Mouse (Mus musculus) neural tube, embryonic 11.5 days (tissue): ENCODE data around the gene RPS10-NUDT3. TPM values are rescaled to one million over a fixed set of nuclear protein-coding genes. Genes with fewer than 3 reads are reported as not detected.

ENCODE experiments used
- ATAC-seq: fragments of 200-750 bp; cut with Nextera tagmentation; 2 replicates; pipeline ENCODE4 v1.8.0; 2017; ENCODE audit warnings: moderate number of reproducible peaks, mild to moderate bottlenecking, moderate TSS enrichment, moderate library complexity; ENCODE audit not compliant: insufficient read depth, low FRiP score, low TSS enrichment
- DNase-seq: peaks from one replicate; pipeline ENCODE4 v3.0.0-alpha.2; 2015; ENCODE audit warnings: low spot score
- H3K27ac ChIP-seq: fragments of 300-500 bp; sonication (generic); 2 replicates; pipeline ENCODE4 v1.5.1; 2014; ENCODE audit warnings: low read depth, mild to moderate bottlenecking, low read length
- H3K27me3 ChIP-seq: fragments of 300-500 bp; sonication (generic); 2 replicates; pipeline ENCODE4 v1.6.1; 2014; ENCODE audit warnings: mild to moderate bottlenecking, low read length, mixed read lengths; ENCODE audit not compliant: control insufficient read depth, insufficient read depth
- H3K36me3 ChIP-seq: fragments of 300-500 bp; sonication (generic); 2 replicates; pipeline ENCODE4 v1.6.1; 2014; ENCODE audit warnings: mild to moderate bottlenecking, low read length, moderate library complexity, mixed read lengths; ENCODE audit not compliant: control insufficient read depth, insufficient read depth
- H3K4me1 ChIP-seq: fragments of 300-500 bp; sonication (generic); 2 replicates; pipeline ENCODE4 v1.6.1; 2014; ENCODE audit warnings: low read length, mixed read lengths; ENCODE audit not compliant: control insufficient read depth, insufficient read depth
- H3K4me2 ChIP-seq: fragments of 300-500 bp; sonication (generic); 2 replicates; pipeline ENCODE4 v1.6.1; 2014; ENCODE audit warnings: low read depth, mild to moderate bottlenecking, moderate library complexity
- H3K4me3 ChIP-seq: fragments of 300-500 bp; sonication (generic); 2 replicates; pipeline ENCODE4 v1.5.1; 2014; ENCODE audit warnings: low read depth, low read length
- H3K9ac ChIP-seq: fragments of 300-500 bp; sonication (generic); 2 replicates; pipeline ENCODE4 v1.6.1; 2014; ENCODE audit warnings: mild to moderate bottlenecking, low read length
- H3K9me3 ChIP-seq: fragments of 300-500 bp; sonication (generic); 2 replicates; pipeline ENCODE4 v1.6.1; 2016; ENCODE audit warnings: low read length; ENCODE audit not compliant: control insufficient read depth
- WGBS: fragments of 180-500 bp; shearing (Covaris S2); extraction: QIAGEN DNeasy Blood & Tissue Kit; methylation state at CpG from one replicate; pipeline ENCODE4 v1.1.7; 2014; 5-methylcytosine and 5-hydroxymethylcytosine counted together
- polyA plus RNA-seq: library from polyadenylated mRNA; unstranded; fragments of >200 nt; fragmentation: Nextera tagmentation; extraction: Ambion mirVana; gene quantifications from 2 replicates; pipeline ENCODE4 v1.2.1, GENCODE M21; 2014

RPS10-NUDT3 gene
- polyA plus RNA-seq, 1 experiment from 2014 or later, result not detected

DNA sequence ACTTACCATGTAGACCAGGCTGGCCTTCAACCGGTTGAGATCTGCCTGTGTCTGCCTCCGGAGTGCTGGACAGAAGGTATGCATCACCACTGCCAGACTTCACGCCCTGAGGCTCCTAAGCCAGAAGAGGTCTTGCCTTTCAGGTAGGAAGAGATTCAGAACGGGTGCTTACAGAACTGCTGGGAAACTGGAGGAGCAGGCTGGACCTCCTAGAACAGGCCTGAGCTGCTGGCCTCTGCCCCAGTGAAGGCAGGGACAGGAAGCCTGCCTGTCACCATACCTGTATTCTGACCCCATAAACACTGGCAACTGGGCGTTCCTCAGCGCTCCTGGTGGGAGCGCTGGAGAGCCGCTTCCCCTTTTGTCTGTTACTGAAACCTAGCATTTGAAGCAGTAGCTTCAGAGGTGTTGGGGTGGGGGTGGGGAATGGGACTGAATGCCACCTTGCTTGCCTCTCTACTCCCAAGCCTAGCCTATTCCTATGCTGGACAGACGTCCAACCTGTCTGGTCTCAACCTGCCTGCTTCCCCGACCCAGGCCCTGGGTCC lies 83.6 kb downstream of the RPS10-NUDT3 start:
- WGBS, result 51% methylated on average over 10 of the region's 10 CpGs
- ATAC-seq (no peak), DNase-seq (no peak)
- H3K4me3 ChIP-seq, result no peak overlapping the region
- no peaks in the 10 kb centered on the region for H3K9me3 ChIP-seq
- no peaks in the 10 kb centered on the region for H3K36me3 ChIP-seq
- H3K9ac ChIP-seq, result no peak overlapping the region
- peaks cover 18% of the 10 kb centered on the region; the same call in 1 of the 2 replicates for H3K4me1 ChIP-seq
- H3K27me3 ChIP-seq, result no peaks in the 10 kb centered on the region
- no peak overlapping the region for H3K4me2 ChIP-seq
- H3K27ac ChIP-seq, result no peak overlapping the region

DNA sequence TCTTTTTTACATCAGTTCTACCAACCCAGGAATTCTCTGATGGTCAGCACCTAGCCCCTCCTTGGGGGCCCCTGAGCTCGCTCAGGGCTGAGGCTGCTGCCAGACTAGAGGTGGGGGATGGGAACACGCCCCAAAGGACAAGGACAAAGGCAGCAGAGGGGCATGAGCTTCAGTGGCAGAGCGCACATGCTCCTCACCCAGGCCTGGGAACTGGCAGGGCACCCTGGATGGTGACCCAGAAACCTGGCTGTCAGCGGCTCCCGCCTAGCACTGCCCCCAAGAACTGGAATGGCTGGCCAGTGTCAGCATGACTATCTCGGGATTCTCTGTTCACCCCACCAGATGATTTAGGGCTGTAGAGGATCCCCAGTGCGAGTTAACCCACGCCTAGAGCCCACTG lies 85.8 kb downstream of the RPS10-NUDT3 start:
- no peak for ATAC-seq
- peaks cover 10% of the 10 kb centered on the region; the same call in 1 of the 2 replicates for H3K4me1 ChIP-seq
- no peak overlapping the region for H3K4me3 ChIP-seq
- no peak overlapping the region for H3K4me2 ChIP-seq
- no peak for DNase-seq
- H3K27me3 ChIP-seq, result no peaks in the 10 kb centered on the region
- H3K27ac ChIP-seq, result peak overlapping the region; percentile 42; the same call in 1 of the 2 replicates
- no peaks in the 10 kb centered on the region for H3K9me3 ChIP-seq
- no peaks in the 10 kb centered on the region for H3K36me3 ChIP-seq
- H3K9ac ChIP-seq, result peak overlapping the region; percentile 29
- WGBS, result 53% methylated on average over 8 of the region's 8 CpGs

DNA sequence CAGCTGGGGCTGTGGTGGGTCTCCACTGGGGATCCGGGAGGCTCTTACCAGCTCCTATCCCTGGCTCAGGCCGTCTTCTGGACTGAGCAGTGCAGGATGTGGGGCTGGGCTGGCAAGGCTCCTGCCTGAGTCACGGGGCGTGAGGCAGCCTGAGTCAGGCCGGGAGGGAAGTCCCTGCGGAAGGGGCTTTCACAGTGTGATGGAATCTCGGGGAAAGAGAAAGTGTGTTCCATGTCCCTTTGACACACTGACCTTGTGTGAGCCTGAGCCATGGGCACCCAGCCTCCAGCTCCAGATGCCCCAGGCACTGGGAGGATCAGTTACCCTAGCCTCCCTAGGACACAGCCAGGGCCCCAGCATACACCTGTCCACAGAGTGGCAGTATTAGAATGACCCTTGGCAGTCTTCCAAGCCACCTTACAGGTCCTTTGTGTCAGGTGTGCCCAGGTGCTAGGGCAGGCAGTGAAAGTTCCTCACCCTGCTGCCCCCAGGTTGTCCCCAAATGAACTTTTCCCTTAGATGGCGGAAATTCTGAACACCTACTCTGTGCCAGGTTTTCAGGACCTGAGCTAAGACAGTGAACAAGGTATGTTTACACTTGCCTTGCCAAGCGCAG lies 87.7 kb downstream of the RPS10-NUDT3 start:
- no peak for DNase-seq

GRCm38 (mm10) chr17:27546574-27547085 lies 88.4 kb downstream of the RPS10-NUDT3 start:
- Histone ChIP-seq H3K4me1 (peaks cover 10% of the 10 kb centered on the region; the same call in 1 of the 2 replicates), H3K27me3 (no peaks in the 10 kb centered on the region), H3K4me3 (no peak overlapping the region), H3K27ac (no peak overlapping the region), H3K36me3 (no peaks in the 10 kb centered on the region), H3K4me2 (no peak overlapping the region), H3K9ac (no peak overlapping the region), H3K9me3 (no peaks in the 10 kb centered on the region)
- WGBS, result 70% methylated on average over 7 of the region's 7 CpGs
- DNase-seq (no peak), ATAC-seq (no peak)

More for the DNA sequence above, 87.7 kb downstream of the RPS10-NUDT3 start:
- Histone ChIP-seq H3K4me3 (no peak overlapping the region), H3K9ac (no peak overlapping the region), H3K36me3 (no peaks in the 10 kb centered on the region), H3K9me3 (no peaks in the 10 kb centered on the region), H3K27me3 (no peaks in the 10 kb centered on the region), H3K27ac (no peak overlapping the region), H3K4me1 (peaks cover 10% of the 10 kb centered on the region; the same call in 1 of the 2 replicates), H3K4me2 (no peak overlapping the region)
- ATAC-seq, result no peak
- WGBS, result 80% methylated on average over 9 of the region's 9 CpGs

- WGBS, result 56% methylated on average over 12 of the region's 12 CpGs
Measured at GRCm38 (mm10) chr17:27545991-27546390, 89.0 kb downstream of the RPS10-NUDT3 start.

GRCm38 (mm10) chr17:27544551-27544950 lies 90.5 kb downstream of the RPS10-NUDT3 start:
- no peak overlapping the region for H3K4me3 ChIP-seq
- no peak overlapping the region for H3K9ac ChIP-seq
- H3K36me3 ChIP-seq, result no peaks in the 10 kb centered on the region
- no peaks in the 10 kb centered on the region for H3K27me3 ChIP-seq
- H3K9me3 ChIP-seq, result no peaks in the 10 kb centered on the region
- 92% methylated on average over 11 of the region's 11 CpGs for WGBS
- DNase-seq, result no peak
- H3K27ac ChIP-seq, result no peak overlapping the region
- peaks cover 10% of the 10 kb centered on the region; the same call in 1 of the 2 replicates for H3K4me1 ChIP-seq
- H3K4me2 ChIP-seq, result no peak overlapping the region
- no peak for ATAC-seq

More at GRCm38 (mm10) chr17:27545991-27546390, 89.0 kb downstream of the RPS10-NUDT3 start:
- H3K9me3 ChIP-seq, result no peaks in the 10 kb centered on the region
- ATAC-seq, result no peak
- H3K4me3 ChIP-seq, result no peak overlapping the region
- H3K36me3 ChIP-seq, result no peaks in the 10 kb centered on the region
- no peaks in the 10 kb centered on the region for H3K27me3 ChIP-seq
- H3K4me2 ChIP-seq, result no peak overlapping the region
- H3K4me1 ChIP-seq, result peaks cover 10% of the 10 kb centered on the region; the same call in 1 of the 2 replicates
- DNase-seq, result no peak
- no peak overlapping the region for H3K27ac ChIP-seq
- H3K9ac ChIP-seq, result no peak overlapping the region

GRCm38 (mm10) chr17:27541984-27542383 lies 93.0 kb downstream of the RPS10-NUDT3 start:
- DNase-seq, result no peak
- no peaks in the 10 kb centered on the region for H3K36me3 ChIP-seq
- H3K27me3 ChIP-seq, result no peaks in the 10 kb centered on the region
- H3K9ac ChIP-seq, result no peak overlapping the region
- no peak for ATAC-seq
- H3K27ac ChIP-seq, result no peak overlapping the region
- WGBS, result 86% methylated on average over 3 of the region's 3 CpGs
- no peak overlapping the region for H3K4me3 ChIP-seq
- no peak overlapping the region for H3K4me2 ChIP-seq
- H3K4me1 ChIP-seq, result 0 out of 2 replicates have a peak, but pooled peaks cover 2% of the 10 kb centered on the region
- H3K9me3 ChIP-seq, result no peaks in the 10 kb centered on the region

GRCm38 (mm10) chr17:27541261-27541660 lies 93.8 kb downstream of the RPS10-NUDT3 start:
- WGBS, result 76% methylated on average over 2 of the region's 2 CpGs
- Histone ChIP-seq H3K4me3 (no peak overlapping the region), H3K4me1 (no peaks in the 10 kb centered on the region), H3K27ac (no peak overlapping the region), H3K4me2 (no peak overlapping the region), H3K36me3 (no peaks in the 10 kb centered on the region), H3K9ac (no peak overlapping the region), H3K9me3 (no peaks in the 10 kb centered on the region), H3K27me3 (no peaks in the 10 kb centered on the region)
- DNase-seq (no peak), ATAC-seq (no peak)

- H3K4me1 ChIP-seq, result no peaks in the 10 kb centered on the region
- H3K4me2 ChIP-seq, result no peak overlapping the region
- WGBS, result 5% methylated on average over 10 of the region's 10 CpGs
- H3K9me3 ChIP-seq, result no peaks in the 10 kb centered on the region
- DNase-seq, result peak; percentile 92
- H3K36me3 ChIP-seq, result no peaks in the 10 kb centered on the region
- H3K27me3 ChIP-seq, result no peaks in the 10 kb centered on the region
- no peak overlapping the region for H3K9ac ChIP-seq
- ATAC-seq, result no peak; the same call in 1 of the 2 replicates
- H3K4me3 ChIP-seq, result no peak overlapping the region
- no peak overlapping the region for H3K27ac ChIP-seq
Measured at GRCm38 (mm10) chr17:27534718-27535117, 100.3 kb downstream of the RPS10-NUDT3 start.
